Mouse (Mus musculus): Measurements from ENCODE around the gene Ednrb.

- TF ChIP-seq CTCF (IDR thresholded peaks at IDR 0.05; ENCODE audit: extremely low read depth, insufficient read depth, low read length) (no peak), POLR2A (IDR thresholded peaks at IDR 0.05; ENCODE audit: extremely low read depth, insufficient read depth, low read length) (no peak)
These were observed 31.0 kb downstream of the Ednrb start for GRCm38 (mm10) chr14:103813246-103813645.
